ENCODE assay signal across 29 mouse cellular contexts in the genomic region with DNA sequence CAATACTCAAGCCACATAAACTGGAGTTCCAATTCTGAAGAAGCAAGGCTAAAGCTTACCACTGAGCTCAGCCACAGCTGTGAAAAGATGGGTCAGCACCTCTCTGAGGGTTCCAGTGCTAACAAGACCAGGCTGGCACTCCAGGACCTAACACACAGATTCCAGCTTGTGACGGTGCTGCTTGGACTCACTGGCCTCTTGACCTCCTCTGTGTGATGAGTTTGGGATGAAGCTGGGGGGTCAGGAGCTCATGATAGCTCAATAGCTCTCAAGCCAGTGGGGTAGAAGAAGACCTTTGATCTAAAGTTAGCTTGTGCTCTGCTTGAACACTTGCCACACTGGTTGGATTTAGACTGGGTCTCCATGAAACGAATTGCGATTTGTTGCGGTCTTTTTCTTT.
DNase-seq lines count a peak whose midpoint lies in the region; ATAC-seq and TF ChIP-seq lines count a peak whose summit lies in the region.
"Had no signal": no experiment of that assay in that cellular context is flagged by ENCODE, and none has a peak within 500 bp of the region (broad histone marks: within the 10 kb centered on the region; RNA-seq: fewer than 3 reads in every experiment).

No protein-coding gene starts in this region.

- no peaks in the 10 kb centered on the region for H3K9me3 ChIP-seq in kidney, embryonic 15.5 days (replicated peaks)
- H3K9me3 ChIP-seq: embryonic facial prominence, embryonic 15.5 days; forebrain, embryonic 10.5 days; forebrain, embryonic 12.5 days; G1E had no signal

- H3K36me3 ChIP-seq in kidney, adult 2 months (ENCODE audit: control insufficient read depth, insufficient read depth, low read length), result no peaks in the 10 kb centered on the region
- H3K36me3 ChIP-seq in kidney, embryonic 15.5 days, result no peaks in the 10 kb centered on the region
- H3K36me3 ChIP-seq: embryonic facial prominence, embryonic 13.5 days; embryonic facial prominence, embryonic 15.5 days; forebrain, embryonic 10.5 days; forebrain, embryonic 12.5 days; G1E had no signal

- no peak for TF ChIP-seq CTCF in kidney, adult 2 months (conservative IDR thresholded peaks at IDR 0.05; ENCODE audit: insufficient read depth, insufficient read length, low read depth, low read length)

- H3K4me2 ChIP-seq in kidney, embryonic 15.5 days, result no peak overlapping the region
- H3K4me2 ChIP-seq: embryonic facial prominence, embryonic 13.5 days; embryonic facial prominence, embryonic 15.5 days; forebrain, embryonic 12.5 days had no signal

- no peak overlapping the region for H3K27ac ChIP-seq in kidney, adult 2 months (ENCODE audit: insufficient read depth, low read depth, low read length)
- H3K27ac ChIP-seq in kidney, embryonic 15.5 days, result no peak overlapping the region
- H3K27ac ChIP-seq: embryonic facial prominence, embryonic 13.5 days; embryonic facial prominence, embryonic 15.5 days; forebrain, embryonic 10.5 days; forebrain, embryonic 12.5 days had no signal

- 65% methylated on average over 4 of the region's 4 CpGs for WGBS in kidney, adult 2 months
- WGBS in kidney, embryonic 15.5 days, result 86% methylated on average over 4 of the region's 4 CpGs

- no peaks in the 10 kb centered on the region for H3K4me1 ChIP-seq in kidney, adult 2 months (ENCODE audit: control insufficient read depth, insufficient read depth, low read length)
- peaks cover 2% of the 10 kb centered on the region; the same call in 1 of the 2 replicates for H3K4me1 ChIP-seq in kidney, embryonic 15.5 days
- H3K4me1 ChIP-seq: embryonic facial prominence, embryonic 15.5 days; forebrain, embryonic 12.5 days had no signal

- TF ChIP-seq POLR2A in kidney, adult 2 months (IDR thresholded peaks at IDR 0.05; ENCODE audit: low read depth, low read length), result no peak

- H3K9ac ChIP-seq in kidney, embryonic 15.5 days, result no peak overlapping the region
- H3K9ac ChIP-seq: embryonic facial prominence, embryonic 13.5 days; embryonic facial prominence, embryonic 15.5 days; forebrain, embryonic 12.5 days had no signal

- ATAC-seq in kidney, embryonic 15.5 days (replicated peaks; ENCODE audit: low FRiP score), result no peak
- ATAC-seq: activated CD4-positive, CD25-positive, alpha-beta regulatory T cell, adult 4 months; CD4-positive, CD25-positive, alpha-beta regulatory T cell, adult 4 months; forebrain, embryonic 14.5 days; forebrain, embryonic 16.5 days; Patski had no signal

- peak; percentile 14 for DNase-seq in embryo, embryonic 10 days (ENCODE audit: low spot score)
- DNase-seq in embryo, embryonic 9.5 days (ENCODE audit: extremely low spot score), result no peak
- DNase-seq in kidney, adult 2 months, result peak; percentile 59
- peak; percentile 66 for DNase-seq in kidney, adult 9 months
- DNase-seq in kidney, postnatal 4 days, result no peak
- DNase-seq in kidney, postnatal 25 days, result peak; percentile 29 to 76
- no peak for DNase-seq in kidney, adult 18-20 months
- DNase-seq: adrenal gland, adult 8-10 months; adrenal gland, postnatal 14 days; adrenal gland, postnatal 36 days; B cell, adult 2 months; cerebellum, adult 11-12 months; cerebellum, adult 2 months; cerebellum, adult 9-10 months; cerebellum, postnatal 10 days; cerebellum, postnatal 36 days had no signal

- H3K27me3 ChIP-seq in kidney, adult 2 months (replicated peaks; ENCODE audit: control insufficient read depth, insufficient read depth, low read length), result no peaks in the 10 kb centered on the region
- no peaks in the 10 kb centered on the region for H3K27me3 ChIP-seq in kidney, embryonic 15.5 days
- H3K27me3 ChIP-seq: CH12.LX; forebrain, embryonic 12.5 days; Patski had no signal

- H3K4me3 ChIP-seq in kidney, adult 2 months (ENCODE audit: insufficient read depth, low read depth, low read length), result no peak overlapping the region
- no peak overlapping the region for H3K4me3 ChIP-seq in kidney, embryonic 15.5 days (replicated peaks)
- H3K4me3 ChIP-seq: embryonic facial prominence, embryonic 13.5 days; embryonic facial prominence, embryonic 15.5 days; erythroblast, embryonic 14.5 days; forebrain, embryonic 10.5 days; forebrain, embryonic 12.5 days had no signal

Comparison
In these comparisons a context has a peak if more than half of its experiments do, and no peak if none do; other contexts are left out.
1. DNase-seq: peak in embryo, embryonic 10 days (single experiment), kidney, adult 2 months (single experiment), kidney, adult 9 months (single experiment) and kidney, postnatal 25 days (2 of 2); none in embryo, embryonic 9.5 days (single experiment), kidney, postnatal 4 days (0 of 2) and kidney, adult 18-20 months (single experiment).